9 mouse cellular contexts compared by ENCODE assay signal in genomic region chr4:134579212-134579611, GRCm38 (mm10). TPM values are rescaled to one million over a fixed set of nuclear protein-coding genes. Genes with fewer than 3 reads are reported as not detected.
DNase-seq lines count a peak whose midpoint lies in the region; ATAC-seq and TF ChIP-seq lines count a peak whose summit lies in the region.
"Had no signal": no experiment of that assay in that cellular context is flagged by ENCODE, and none has a peak within 500 bp of the region (broad histone marks: within the 10 kb centered on the region; RNA-seq: fewer than 3 reads in every experiment).

No protein-coding gene starts in this region.

- DNase-seq in gastrocnemius, postnatal 14 days: peak; percentile 32
- DNase-seq in gastrocnemius, postnatal 36 days: no peak
- DNase-seq in embryonic facial prominence, embryonic 10.5 days (ENCODE audit: low spot score): peak; percentile 21
- peak; percentile 50 to 73 for DNase-seq in lung, postnatal 4 days
- no peak for DNase-seq in cerebellum, postnatal 4 days (ENCODE audit: low spot score in 2 of 2)
- DNase-seq in frontal cortex, postnatal 25 days (ENCODE audit: low spot score in 2 of 2): no peak
- DNase-seq in left cerebral cortex, adult 2 months (ENCODE audit: extremely low spot score in 1 of 2, low spot score in 2 of 2): no peak

- 0 out of 2 replicates have a peak overlapping the region, but pooled peaks have one; percentile 22 for H3K4me3 ChIP-seq in embryonic facial prominence, embryonic 10.5 days
- no peak overlapping the region for H3K4me3 ChIP-seq in hindbrain, embryonic 15.5 days
- H3K4me3 ChIP-seq in left cerebral cortex, adult 2 months: no peak overlapping the region
- H3K4me3 ChIP-seq: erythroblast, embryonic 14.5 days had no signal

- peaks cover 49% of the 10 kb centered on the region for H3K4me1 ChIP-seq in embryonic facial prominence, embryonic 10.5 days
- H3K4me1 ChIP-seq in hindbrain, embryonic 15.5 days (replicated peaks): peaks cover 43% of the 10 kb centered on the region

- H3K4me2 ChIP-seq in hindbrain, embryonic 15.5 days: no peak overlapping the region

- WGBS in embryonic facial prominence, embryonic 10.5 days: 16% methylated on average over 11 of the region's 11 CpGs
- WGBS in hindbrain, embryonic 15.5 days: 20% methylated on average over 11 of the region's 11 CpGs

- ATAC-seq in hindbrain, embryonic 15.5 days (ENCODE audit: low FRiP score, low read depth): no peak

- peak overlapping the region; percentile 59; the same call in 1 of the 2 replicates for H3K27ac ChIP-seq in embryonic facial prominence, embryonic 10.5 days (replicated peaks)
- H3K27ac ChIP-seq in hindbrain, embryonic 15.5 days (replicated peaks): peak overlapping the region; percentile 57; the same call in 1 of the 2 replicates
- H3K27ac ChIP-seq in left cerebral cortex, adult 2 months: no peak overlapping the region

- no peak overlapping the region for H3K9ac ChIP-seq in hindbrain, embryonic 15.5 days

- H3K36me3 ChIP-seq in embryonic facial prominence, embryonic 10.5 days (replicated peaks): no peaks in the 10 kb centered on the region
- no peaks in the 10 kb centered on the region for H3K36me3 ChIP-seq in hindbrain, embryonic 15.5 days

- no peaks in the 10 kb centered on the region for H3K9me3 ChIP-seq in embryonic facial prominence, embryonic 10.5 days
- no peaks in the 10 kb centered on the region for H3K9me3 ChIP-seq in hindbrain, embryonic 15.5 days

- intact Hi-C loops in gastrocnemius, postnatal 14 days (cut with DNase I; ENCODE audit: low total_unique reads): no loop called here
- intact Hi-C loops in gastrocnemius, postnatal 36 days (cut with DNase I): no loop called here
- intact Hi-C loops in left cerebral cortex, adult 2 months (cut with DNase I): no loop called here

- peaks cover 19% of the 10 kb centered on the region for H3K27me3 ChIP-seq in embryonic facial prominence, embryonic 10.5 days (replicated peaks; ENCODE audit: low read depth, poor library complexity, severe bottlenecking)
- no peaks in the 10 kb centered on the region for H3K27me3 ChIP-seq in hindbrain, embryonic 15.5 days

- TF ChIP-seq CTCF in left cerebral cortex, adult 2 months (IDR thresholded peaks at IDR 0.05): no peak; the same call in 1 of the 2 replicates

RNA-seq across cellular contexts. Expression of gene Selenon, which starts 27.2 kb away (rescaled TPM):
- total RNA-seq in gastrocnemius, postnatal 14 days (2021): 10 to 100 TPM; 16.4 to 18.5 TPM
- 1 to 10 TPM; 4.9 to 6.1 TPM for total RNA-seq in gastrocnemius, postnatal 36 days (2021)
- polyA plus RNA-seq in embryonic facial prominence, embryonic 10.5 days (2016; fragmentation: Nextera tagmentation; extraction: Ambion mirVana): 9.5 and 9.7 TPM in 2 replicates
- polyA plus RNA-seq in hindbrain, embryonic 15.5 days (2015; fragmentation: Nextera tagmentation; extraction: Ambion mirVana): 31.2 and 32.0 TPM in 2 replicates
- 10 to 100 TPM; 22.2 to 23.2 TPM for total RNA-seq in left cerebral cortex, adult 2 months (2021)

RNA-seq across cellular contexts. Expression of gene Mtfr1l, which starts 44.0 kb away (rescaled TPM):
- 100 to 1,000 TPM; 113 to 118 TPM for total RNA-seq in gastrocnemius, postnatal 14 days (2021)
- 100 to 1,000 TPM; 124 to 130 TPM for total RNA-seq in gastrocnemius, postnatal 36 days (2021)
- polyA plus RNA-seq in embryonic facial prominence, embryonic 10.5 days (2016; fragmentation: Nextera tagmentation; extraction: Ambion mirVana): 107 and 114 TPM in 2 replicates
- 168 and 179 TPM in 2 replicates for polyA plus RNA-seq in hindbrain, embryonic 15.5 days (2015; fragmentation: Nextera tagmentation; extraction: Ambion mirVana)
- total RNA-seq in left cerebral cortex, adult 2 months (2021): 10 to 100 TPM; 60.6 to 66.1 TPM

Comparison
In these comparisons a context has a peak if more than half of its experiments do, and no peak if none do; other contexts are left out.
1. DNase-seq: peak in gastrocnemius, postnatal 14 days (single experiment), embryonic facial prominence, embryonic 10.5 days (single experiment) and lung, postnatal 4 days (2 of 2); none in gastrocnemius, postnatal 36 days (0 of 2), cerebellum, postnatal 4 days (0 of 2), frontal cortex, postnatal 25 days (0 of 2) and left cerebral cortex, adult 2 months (0 of 2).